Mouse (Mus musculus): ENCODE data around the gene Ado. TPM values are rescaled to one million over a fixed set of nuclear protein-coding genes. Genes with fewer than 3 reads are reported as not detected.

Gene Ado
- polyA plus RNA-seq (2012; rRNA removed) = 7.3 and 10.2 TPM in 2 replicates

- no peak; the same call in none of the 2 replicates for TF ChIP-seq POLR2A (IDR thresholded peaks at IDR 0.05; ENCODE audit: low read depth, low read length)
- TF ChIP-seq CTCF (IDR thresholded peaks at IDR 0.05; ENCODE audit: extremely low read depth, insufficient read length, insufficient replicate concordance, low read depth, low read length) = peak; percentile 19; the same call in 1 of the 2 replicates
- H3K4me1 ChIP-seq (ENCODE audit: control insufficient read depth, insufficient read depth, insufficient read length, low read length) = peaks cover 8% of the 10 kb centered on the region; the same call in 1 of the 2 replicates
- peak within 1 kb of the TSS; percentile 83 for H3K27ac ChIP-seq (ENCODE audit: insufficient read depth, low read depth, low read length)
- no peaks in the 10 kb centered on the region for H3K27me3 ChIP-seq (ENCODE audit: control insufficient read depth, insufficient read depth, low read length)
- WGBS = under 1% methylated on average over 79 of the region's 79 CpGs
- H3K4me3 ChIP-seq (ENCODE audit: low read depth, low read length) = peak within 1 kb of the TSS; percentile 96
- H3K36me3 ChIP-seq (ENCODE audit: control insufficient read depth, insufficient read depth, low read length) = 0 out of 2 replicates have a peak, but pooled peaks cover 2% of the 10 kb centered on the region
Measured at GRCm38 (mm10) chr10:67548877-67549731, at the start of gene Ado. Gene Ado, minus strand, starts transcription at chr10:67548955.

- 74% methylated on average over 3 of the region's 3 CpGs for WGBS
- Histone ChIP-seq H3K27me3 (ENCODE audit: control insufficient read depth, insufficient read depth, low read length) (no peaks in the 10 kb centered on the region), H3K4me3 (ENCODE audit: low read depth, low read length) (no peak overlapping the region), H3K4me1 (ENCODE audit: control insufficient read depth, insufficient read depth, insufficient read length, low read length) (no peaks in the 10 kb centered on the region), H3K36me3 (ENCODE audit: control insufficient read depth, insufficient read depth, low read length) (no peaks in the 10 kb centered on the region), H3K27ac (ENCODE audit: insufficient read depth, low read depth, low read length) (no peak overlapping the region)
- no peak for TF ChIP-seq POLR2A (IDR thresholded peaks at IDR 0.05; ENCODE audit: low read depth, low read length)
- no peak for TF ChIP-seq CTCF (IDR thresholded peaks at IDR 0.05; ENCODE audit: extremely low read depth, insufficient read length, insufficient replicate concordance, low read depth, low read length)
Measured at GRCm38 (mm10) chr10:67595278-67595677, 46.5 kb upstream of the Ado start.

GRCm38 (mm10) chr10:67585873-67586610 lies 37.3 kb upstream of the Ado start:
- TF ChIP-seq CTCF (IDR thresholded peaks at IDR 0.05; ENCODE audit: extremely low read depth, insufficient read length, insufficient replicate concordance, low read depth, low read length) = no peak
- no peak for TF ChIP-seq POLR2A (IDR thresholded peaks at IDR 0.05; ENCODE audit: low read depth, low read length)
- 79% methylated on average over 18 of the region's 18 CpGs for WGBS
- Histone ChIP-seq H3K27ac (ENCODE audit: insufficient read depth, low read depth, low read length) (no peak overlapping the region), H3K27me3 (ENCODE audit: control insufficient read depth, insufficient read depth, low read length) (no peaks in the 10 kb centered on the region), H3K4me1 (ENCODE audit: control insufficient read depth, insufficient read depth, insufficient read length, low read length) (no peaks in the 10 kb centered on the region), H3K36me3 (ENCODE audit: control insufficient read depth, insufficient read depth, low read length) (no peaks in the 10 kb centered on the region), H3K4me3 (ENCODE audit: low read depth, low read length) (no peak overlapping the region)

GRCm38 (mm10) chr10:67581698-67582285 lies 33.0 kb upstream of the Ado start:
- Histone ChIP-seq H3K4me1 (ENCODE audit: control insufficient read depth, insufficient read depth, insufficient read length, low read length) (no peaks in the 10 kb centered on the region), H3K27me3 (ENCODE audit: control insufficient read depth, insufficient read depth, low read length) (no peaks in the 10 kb centered on the region), H3K36me3 (ENCODE audit: control insufficient read depth, insufficient read depth, low read length) (no peaks in the 10 kb centered on the region), H3K4me3 (ENCODE audit: low read depth, low read length) (no peak overlapping the region), H3K27ac (ENCODE audit: insufficient read depth, low read depth, low read length) (no peak overlapping the region)
- 74% methylated on average over 12 of the region's 12 CpGs for WGBS
- TF ChIP-seq CTCF (IDR thresholded peaks at IDR 0.05; ENCODE audit: extremely low read depth, insufficient read length, insufficient replicate concordance, low read depth, low read length) (no peak), POLR2A (IDR thresholded peaks at IDR 0.05; ENCODE audit: low read depth, low read length) (no peak)

- Histone ChIP-seq H3K4me3 (ENCODE audit: low read depth, low read length) (no peak overlapping the region), H3K36me3 (ENCODE audit: control insufficient read depth, insufficient read depth, low read length) (no peaks in the 10 kb centered on the region), H3K4me1 (ENCODE audit: control insufficient read depth, insufficient read depth, insufficient read length, low read length) (no peaks in the 10 kb centered on the region), H3K27me3 (ENCODE audit: control insufficient read depth, insufficient read depth, low read length) (no peaks in the 10 kb centered on the region), H3K27ac (ENCODE audit: insufficient read depth, low read depth, low read length) (no peak overlapping the region)
- no peak for TF ChIP-seq CTCF (IDR thresholded peaks at IDR 0.05; ENCODE audit: extremely low read depth, insufficient read length, insufficient replicate concordance, low read depth, low read length)
- TF ChIP-seq POLR2A (IDR thresholded peaks at IDR 0.05; ENCODE audit: low read depth, low read length) = no peak
- WGBS = 88% methylated on average over 4 of the region's 4 CpGs
Measured at GRCm38 (mm10) chr10:67579830-67580229, 31.1 kb upstream of the Ado start.

GRCm38 (mm10) chr10:67573310-67573709 lies 24.6 kb upstream of the Ado start:
- H3K4me3 ChIP-seq (ENCODE audit: low read depth, low read length) = no peak overlapping the region
- TF ChIP-seq POLR2A (IDR thresholded peaks at IDR 0.05; ENCODE audit: low read depth, low read length) (no peak), CTCF (IDR thresholded peaks at IDR 0.05; ENCODE audit: extremely low read depth, insufficient read length, insufficient replicate concordance, low read depth, low read length) (no peak)
- WGBS = 73% methylated on average over 8 of the region's 8 CpGs

More at GRCm38 (mm10) chr10:67573310-67573709, 24.6 kb upstream of the Ado start:
- H3K36me3 ChIP-seq (ENCODE audit: control insufficient read depth, insufficient read depth, low read length) = no peaks in the 10 kb centered on the region
- no peaks in the 10 kb centered on the region for H3K27me3 ChIP-seq (ENCODE audit: control insufficient read depth, insufficient read depth, low read length)
- no peak overlapping the region for H3K27ac ChIP-seq (ENCODE audit: insufficient read depth, low read depth, low read length)
- no peaks in the 10 kb centered on the region for H3K4me1 ChIP-seq (ENCODE audit: control insufficient read depth, insufficient read depth, insufficient read length, low read length)
